ENCODE assay signal across 22 mouse cellular contexts in the genomic region with DNA sequence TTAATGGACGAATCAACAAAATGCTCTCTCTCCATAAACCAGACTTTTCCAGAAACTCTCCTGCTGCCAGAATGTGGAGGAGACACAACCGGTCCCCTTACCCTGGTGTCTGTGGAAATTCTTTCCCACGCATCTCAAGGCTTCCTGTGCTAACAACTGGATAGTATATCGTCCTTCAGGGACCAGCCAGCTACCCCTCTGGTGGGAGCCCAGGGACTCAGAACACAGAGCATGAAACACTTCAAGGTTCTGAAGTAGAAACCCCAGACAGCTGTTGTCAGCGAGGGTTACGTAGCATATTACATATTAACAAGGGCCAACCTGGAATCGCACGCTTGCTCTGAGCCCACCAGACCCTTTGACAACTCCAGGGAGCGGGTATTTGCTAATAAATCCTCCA.
"Had no signal": no experiment of that assay in that cellular context is flagged by ENCODE, and none has a peak within 500 bp of the region (broad histone marks: within the 10 kb centered on the region; RNA-seq: fewer than 3 reads in every experiment).

No protein-coding gene starts in this region.

- H3K4me1 ChIP-seq: liver, embryonic 12.5 days; liver, embryonic 15.5 days; megakaryocyte, embryonic 14.5 days; stomach, embryonic 15.5 days had no signal

- H3K4me2 ChIP-seq: liver, embryonic 12.5 days; liver, embryonic 15.5 days; midbrain, embryonic 13.5 days; neural tube, embryonic 13.5 days; stomach, embryonic 15.5 days had no signal

- H3K36me3 ChIP-seq: liver, embryonic 12.5 days; liver, embryonic 15.5 days; midbrain, embryonic 10.5 days; midbrain, embryonic 13.5 days; neural tube, embryonic 13.5 days; stomach, embryonic 15.5 days had no signal

- DNase-seq: kidney, adult 2 months; kidney, postnatal 14 days; layer of hippocampus, adult 9-11 months; liver; lung, adult 18-20 months; lung, postnatal 36 days; retina, postnatal 1 day; right cerebral cortex, postnatal 25 days; spleen, adult 18-20 months; thymus, postnatal 25 days had no signal

- H3K9ac ChIP-seq: liver, embryonic 12.5 days; liver, embryonic 15.5 days; midbrain, embryonic 13.5 days; neural tube, embryonic 13.5 days; stomach, embryonic 15.5 days had no signal

- H3K27me3 ChIP-seq: liver, embryonic 15.5 days; megakaryocyte, embryonic 14.5 days; stomach, embryonic 15.5 days had no signal

- ATAC-seq: inflammation-experienced regulatory T-cells, adult 6 months; liver, embryonic 12.5 days; lung, postnatal 0 days; midbrain, embryonic 13.5 days; midbrain, embryonic 16.5 days had no signal

- H3K4me3 ChIP-seq: layer of hippocampus, adult 2 months; liver, embryonic 12.5 days; liver, embryonic 15.5 days; megakaryocyte, embryonic 14.5 days; midbrain, embryonic 10.5 days; midbrain, embryonic 13.5 days; myocyte; neural tube, embryonic 13.5 days; stomach, embryonic 15.5 days had no signal

- H3K9me3 ChIP-seq: liver, embryonic 12.5 days; liver, embryonic 15.5 days; megakaryocyte, embryonic 14.5 days; midbrain, embryonic 10.5 days; midbrain, embryonic 13.5 days; neural tube, embryonic 13.5 days; stomach, embryonic 15.5 days had no signal

- H3K27ac ChIP-seq: layer of hippocampus, adult 2 months; liver, embryonic 12.5 days; liver, embryonic 15.5 days; midbrain, embryonic 10.5 days; midbrain, embryonic 13.5 days; stomach, embryonic 15.5 days had no signal
